Mouse (Mus musculus) natural killer cell, adult 2 months (primary cell): ENCODE results near the gene Dscaml1.

Experiments used
- DNase-seq, 2 experiments: peaks; one replicate each; pipeline ENCODE4 v3.0.0; 2022; ENCODE audit warnings: low spot score in 2 of 2

Gene Dscaml1

GRCm38 (mm10) chr9:45677952-45678663 lies 251.7 kb downstream of the Dscaml1 start:
- no peak for DNase-seq

GRCm38 (mm10) chr9:45678664-45679026 lies 252.2 kb downstream of the Dscaml1 start:
- DNase-seq, result no peak

- no peak for DNase-seq
Measured at GRCm38 (mm10) chr9:45682461-45682998, 256.1 kb downstream of the Dscaml1 start.

- DNase-seq, result no peak
Measured at GRCm38 (mm10) chr9:45693424-45694237, 267.2 kb downstream of the Dscaml1 start.

- DNase-seq, result no peak
Measured at GRCm38 (mm10) chr9:45694256-45694655, 267.8 kb downstream of the Dscaml1 start.

GRCm38 (mm10) chr9:45699171-45699570 lies 272.7 kb downstream of the Dscaml1 start:
- DNase-seq, result no peak

- DNase-seq, result no peak
Measured at GRCm38 (mm10) chr9:45703236-45703635, 276.8 kb downstream of the Dscaml1 start.

- no peak for DNase-seq
Measured at GRCm38 (mm10) chr9:45704441-45704840, 278.0 kb downstream of the Dscaml1 start.

- no peak for DNase-seq
Measured at GRCm38 (mm10) chr9:45710300-45710699, 283.9 kb downstream of the Dscaml1 start.

GRCm38 (mm10) chr9:45715387-45715786 lies 289.0 kb downstream of the Dscaml1 start:
- no peak for DNase-seq

- no peak for DNase-seq
Measured at GRCm38 (mm10) chr9:45719997-45720396, 293.6 kb downstream of the Dscaml1 start.

GRCm38 (mm10) chr9:45731851-45732250 lies 305.4 kb downstream of the Dscaml1 start:
- DNase-seq, result no peak

- DNase-seq, result no peak
Measured at GRCm38 (mm10) chr9:45733246-45733645, 306.8 kb downstream of the Dscaml1 start.

GRCm38 (mm10) chr9:45739001-45739701 lies 312.7 kb downstream of the Dscaml1 start:
- DNase-seq, result no peak

- DNase-seq, result no peak
Measured at GRCm38 (mm10) chr9:45739702-45740583, 313.5 kb downstream of the Dscaml1 start.

- DNase-seq, result no peak
Measured at GRCm38 (mm10) chr9:45740584-45740980, 314.2 kb downstream of the Dscaml1 start.

- no peak for DNase-seq
Measured at GRCm38 (mm10) chr9:45745451-45745850, 319.0 kb downstream of the Dscaml1 start.

GRCm38 (mm10) chr9:45749917-45750316 lies 323.5 kb downstream of the Dscaml1 start:
- DNase-seq, result no peak

- peak; percentile 23 to 39 for DNase-seq
Measured at GRCm38 (mm10) chr9:45754452-45755091, 328.1 kb downstream of the Dscaml1 start.

GRCm38 (mm10) chr9:45766195-45766594 lies 339.8 kb downstream of the Dscaml1 start:
- DNase-seq, result no peak

- DNase-seq, result no peak
Measured at GRCm38 (mm10) chr9:45767155-45767554, 340.7 kb downstream of the Dscaml1 start.
